Mouse (Mus musculus) intestine, embryonic 15.5 days (tissue): ENCODE measurements around the gene Flnc. TPM values are rescaled to one million over a fixed set of nuclear protein-coding genes. Genes with fewer than 3 reads are reported as not detected.

Source experiments
- ATAC-seq: fragments of 200-750 bp; cut with Nextera tagmentation; 2 replicates; pipeline ENCODE4 v1.8.0; 2017; ENCODE audit warnings: moderate TSS enrichment, moderate library complexity
- H3K27ac ChIP-seq: fragments of 300-500 bp; sonication (generic); 2 replicates; pipeline ENCODE4 v1.5.1; 2015; ENCODE audit warnings: mild to moderate bottlenecking, inconsistent platforms
- H3K27me3 ChIP-seq: fragments of 300-500 bp; sonication (generic); replicated peaks from 2 replicates; pipeline ENCODE4 v1.6.1; 2015; ENCODE audit warnings: inconsistent platforms
- H3K36me3 ChIP-seq: fragments of 300-500 bp; sonication (generic); 2 replicates; pipeline ENCODE4 v1.6.1; 2015; ENCODE audit warnings: inconsistent platforms
- H3K4me1 ChIP-seq: fragments of 300-500 bp; sonication (generic); replicated peaks from 2 replicates; pipeline ENCODE4 v1.6.1; 2015; ENCODE audit warnings: inconsistent platforms
- H3K4me2 ChIP-seq: fragments of 300-500 bp; sonication (generic); replicated peaks from 2 replicates; pipeline ENCODE4 v1.6.1; 2015; ENCODE audit warnings: mild to moderate bottlenecking, inconsistent platforms
- H3K4me3 ChIP-seq: fragments of 300-500 bp; sonication (generic); replicated peaks from 2 replicates; pipeline ENCODE4 v1.5.1; 2015; ENCODE audit warnings: inconsistent platforms
- H3K9ac ChIP-seq: fragments of 300-500 bp; sonication (generic); 2 replicates; pipeline ENCODE4 v1.6.1; 2015; ENCODE audit warnings: inconsistent platforms
- H3K9me3 ChIP-seq: fragments of 300-500 bp; sonication (generic); 2 replicates; pipeline ENCODE4 v1.6.1; 2016; ENCODE audit warnings: inconsistent platforms
- WGBS: fragments of 180-500 bp; shearing (Covaris S2); methylation state at CpG from one replicate; pipeline ENCODE4 v1.1.7; 2015; 5-methylcytosine and 5-hydroxymethylcytosine counted together
- polyA plus RNA-seq: library from polyadenylated mRNA; unstranded; fragments of >200 nt; fragmentation: Nextera tagmentation; extraction: Ambion mirVana; gene quantifications from 2 replicates; pipeline ENCODE4 v1.2.1, GENCODE M21; 2015

The Flnc gene
- polyA plus RNA-seq, 1 experiment from 2014 or later = 10.1 TPM

DNA sequence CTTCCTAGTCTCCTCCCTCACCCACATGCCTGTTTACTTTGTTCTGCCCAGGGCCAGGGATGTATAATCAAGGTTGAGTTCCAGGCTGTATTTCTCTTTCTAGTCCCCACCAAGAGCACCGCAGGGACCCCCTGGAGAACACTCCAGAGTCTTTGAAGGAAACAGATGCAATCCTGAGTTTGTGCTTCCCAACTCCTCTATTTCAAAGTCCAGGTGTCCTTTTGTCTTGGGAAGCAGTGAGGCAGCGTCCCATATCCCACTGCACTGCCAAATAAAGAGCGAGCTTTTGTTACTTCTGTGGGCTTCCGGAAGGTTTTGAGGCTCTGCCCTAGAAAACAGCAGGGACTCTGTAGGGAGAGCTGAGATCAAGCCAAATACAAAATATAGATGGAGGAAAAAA lies 33.2 kb upstream of the Flnc start:
- Histone ChIP-seq H3K4me1 (peaks cover 11% of the 10 kb centered on the region), H3K4me2 (no peak overlapping the region), H3K36me3 (no peaks in the 10 kb centered on the region), H3K9me3 (no peaks in the 10 kb centered on the region), H3K4me3 (no peak overlapping the region), H3K9ac (no peak overlapping the region), H3K27me3 (peaks cover 15% of the 10 kb centered on the region), H3K27ac (no peak overlapping the region)
- no peak for ATAC-seq
- WGBS = 86% methylated on average over 4 of the region's 4 CpGs

- Histone ChIP-seq H3K4me3 (0 out of 2 replicates have a peak overlapping the region, but pooled peaks have one; percentile 10), H3K27me3 (0 out of 2 replicates have a peak, but pooled peaks cover 11% of the 10 kb centered on the region), H3K9ac (no peak overlapping the region), H3K4me2 (peak overlapping the region; percentile 52), H3K36me3 (no peaks in the 10 kb centered on the region), H3K9me3 (no peaks in the 10 kb centered on the region), H3K27ac (no peak overlapping the region), H3K4me1 (peaks cover 4% of the 10 kb centered on the region)
- 7% methylated on average over 34 of the region's 34 CpGs for WGBS
- ATAC-seq = no peak; the same call in 1 of the 2 replicates
Observed at GRCm38 (mm10) chr6:29402693-29403342, 30.2 kb upstream of the Flnc start.

DNA sequence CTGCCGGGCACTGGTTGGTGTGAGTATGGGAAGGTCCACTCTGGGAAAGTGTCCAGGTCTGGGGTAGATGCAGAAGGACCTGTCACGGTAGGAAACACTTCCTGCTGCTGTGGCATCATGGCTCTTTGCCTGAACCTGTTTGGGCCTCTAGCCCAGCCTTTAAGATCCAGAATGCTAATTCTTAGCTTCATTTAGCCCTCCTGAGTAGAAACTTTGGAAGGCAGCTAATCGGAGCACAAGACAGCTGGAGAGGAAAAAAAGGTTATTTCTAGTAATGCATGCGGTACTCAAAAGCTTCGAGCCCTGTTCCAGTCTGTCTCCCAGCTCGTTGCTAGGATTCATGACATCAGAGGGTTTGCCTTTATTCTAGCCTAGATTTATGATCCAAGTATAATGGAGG lies 26.6 kb upstream of the Flnc start:
- 0 out of 2 replicates have a peak, but pooled peaks cover 6% of the 10 kb centered on the region for H3K27me3 ChIP-seq
- H3K9ac ChIP-seq = no peak overlapping the region
- peaks cover 4% of the 10 kb centered on the region for H3K4me1 ChIP-seq
- H3K36me3 ChIP-seq = no peaks in the 10 kb centered on the region
- WGBS = 78% methylated on average over 6 of the region's 6 CpGs
- no peak overlapping the region for H3K4me2 ChIP-seq
- H3K27ac ChIP-seq = no peak overlapping the region
- ATAC-seq = no peak
- H3K9me3 ChIP-seq = no peaks in the 10 kb centered on the region
- H3K4me3 ChIP-seq = no peak overlapping the region

DNA sequence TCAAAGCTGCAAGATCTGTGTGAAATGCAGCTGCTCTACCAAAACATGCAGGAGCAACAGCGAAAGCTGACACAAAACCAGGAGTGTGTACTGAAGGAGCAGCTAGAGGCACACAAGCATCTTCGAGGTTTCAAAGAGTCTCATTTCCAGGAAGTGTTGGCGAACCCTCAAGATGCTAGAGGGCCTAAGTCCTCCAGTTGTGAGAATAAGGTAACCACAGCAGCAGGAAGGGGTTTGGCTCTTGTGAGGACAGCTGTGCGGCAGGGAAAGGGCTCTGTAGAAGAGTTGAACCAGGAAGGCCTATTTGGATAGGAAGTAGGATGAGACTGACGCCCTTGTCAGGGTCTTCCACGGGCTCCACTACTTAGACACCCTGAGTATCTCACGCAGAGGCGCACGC lies 17.6 kb upstream of the Flnc start:
- Histone ChIP-seq H3K4me3 (no peak overlapping the region), H3K27ac (no peak overlapping the region), H3K4me1 (no peaks in the 10 kb centered on the region), H3K27me3 (no peaks in the 10 kb centered on the region), H3K4me2 (no peak overlapping the region), H3K9me3 (no peaks in the 10 kb centered on the region), H3K36me3 (no peaks in the 10 kb centered on the region), H3K9ac (no peak overlapping the region)
- 80% methylated on average over 9 of the region's 9 CpGs for WGBS
- no peak for ATAC-seq

DNA sequence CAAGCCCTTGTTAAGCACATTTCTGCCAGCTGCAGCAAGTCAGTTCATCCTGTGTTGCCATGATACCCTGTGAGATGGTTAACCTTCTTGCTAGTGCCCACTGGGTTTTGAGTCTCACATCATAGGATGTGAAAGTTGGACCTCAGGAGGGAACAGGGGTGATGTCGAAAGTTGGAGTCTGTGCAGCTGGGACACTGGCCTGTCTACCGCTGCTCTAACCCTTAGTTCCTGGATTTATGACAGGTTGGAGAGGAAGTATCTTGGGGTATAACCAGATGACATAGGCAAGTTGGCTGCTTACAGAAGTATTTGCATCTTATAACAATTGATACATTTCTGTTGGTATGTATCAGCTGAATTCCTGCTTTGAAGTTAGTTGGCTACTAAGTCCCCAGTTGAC lies 12.5 kb upstream of the Flnc start:
- H3K9me3 ChIP-seq = no peaks in the 10 kb centered on the region
- no peak overlapping the region for H3K27ac ChIP-seq
- no peak overlapping the region for H3K4me2 ChIP-seq
- H3K4me1 ChIP-seq = no peaks in the 10 kb centered on the region
- no peaks in the 10 kb centered on the region for H3K27me3 ChIP-seq
- no peaks in the 10 kb centered on the region for H3K36me3 ChIP-seq
- no peak overlapping the region for H3K9ac ChIP-seq
- no peak overlapping the region for H3K4me3 ChIP-seq
- ATAC-seq = no peak
- 90% methylated on average over 2 of the region's 2 CpGs for WGBS

GRCm38 (mm10) chr6:29425118-29425517 lies 7.9 kb upstream of the Flnc start:
- no peak overlapping the region for H3K4me2 ChIP-seq
- no peak overlapping the region for H3K4me3 ChIP-seq
- no peak overlapping the region for H3K27ac ChIP-seq
- ATAC-seq = no peak
- no peaks in the 10 kb centered on the region for H3K27me3 ChIP-seq
- no peak overlapping the region for H3K9ac ChIP-seq
- H3K9me3 ChIP-seq = no peaks in the 10 kb centered on the region
- H3K4me1 ChIP-seq = no peaks in the 10 kb centered on the region
- H3K36me3 ChIP-seq = no peaks in the 10 kb centered on the region
- WGBS = 90% methylated on average over 8 of the region's 8 CpGs

GRCm38 (mm10) chr6:29426331-29426730 lies 6.7 kb upstream of the Flnc start:
- no peak overlapping the region for H3K4me3 ChIP-seq
- no peak overlapping the region for H3K4me2 ChIP-seq
- no peak overlapping the region for H3K9ac ChIP-seq
- H3K36me3 ChIP-seq = no peaks in the 10 kb centered on the region
- 63% methylated on average over 6 of the region's 6 CpGs for WGBS
- H3K4me1 ChIP-seq = no peaks in the 10 kb centered on the region
- ATAC-seq = no peak
- H3K27me3 ChIP-seq = no peaks in the 10 kb centered on the region
- H3K27ac ChIP-seq = no peak overlapping the region
- H3K9me3 ChIP-seq = no peaks in the 10 kb centered on the region

GRCm38 (mm10) chr6:29428171-29428570 lies 4.9 kb upstream of the Flnc start:
- Histone ChIP-seq H3K4me2 (no peak overlapping the region), H3K27me3 (peaks cover 4% of the 10 kb centered on the region), H3K4me3 (no peak overlapping the region), H3K4me1 (peaks cover 6% of the 10 kb centered on the region), H3K9me3 (no peaks in the 10 kb centered on the region), H3K9ac (no peak overlapping the region), H3K36me3 (no peaks in the 10 kb centered on the region), H3K27ac (no peak overlapping the region)
- no peak for ATAC-seq
- 64% methylated on average over 4 of the region's 4 CpGs for WGBS

GRCm38 (mm10) chr6:29430681-29431420 lies 2.2 kb upstream of the Flnc start:
- no peak overlapping the region for H3K4me2 ChIP-seq
- peaks cover 13% of the 10 kb centered on the region for H3K4me1 ChIP-seq
- H3K27ac ChIP-seq = no peak overlapping the region
- no peaks in the 10 kb centered on the region for H3K9me3 ChIP-seq
- H3K36me3 ChIP-seq = no peaks in the 10 kb centered on the region
- no peak overlapping the region for H3K9ac ChIP-seq
- 59% methylated on average over 15 of the region's 15 CpGs for WGBS
- H3K4me3 ChIP-seq = no peak overlapping the region
- no peak for ATAC-seq
- H3K27me3 ChIP-seq = peaks cover 12% of the 10 kb centered on the region

DNA sequence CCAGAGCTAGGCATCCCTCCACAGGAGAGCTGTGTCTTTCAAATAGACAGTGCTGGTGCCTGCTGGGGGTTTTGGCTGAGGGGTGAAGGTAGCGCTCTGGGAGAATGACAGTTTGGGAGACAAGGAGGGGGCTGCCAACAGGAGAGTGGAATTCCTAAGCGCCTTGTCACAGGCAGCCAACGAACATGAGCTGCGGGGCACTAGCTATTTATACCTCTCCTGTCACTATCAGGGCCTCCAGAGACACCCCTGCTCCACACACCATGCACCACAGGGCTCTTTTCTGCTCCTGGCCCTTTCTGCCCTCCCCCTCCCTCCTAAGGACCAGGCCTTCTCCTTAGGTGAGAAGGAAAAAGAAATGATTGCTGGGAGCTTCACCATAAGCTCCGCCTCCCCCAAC lies 1.6 kb upstream of the Flnc start:
- no peak overlapping the region for H3K27ac ChIP-seq
- peaks cover 12% of the 10 kb centered on the region for H3K27me3 ChIP-seq
- H3K9ac ChIP-seq = no peak overlapping the region
- no peaks in the 10 kb centered on the region for H3K36me3 ChIP-seq
- no peak overlapping the region for H3K4me3 ChIP-seq
- ATAC-seq = no peak
- no peak overlapping the region for H3K4me2 ChIP-seq
- peaks cover 18% of the 10 kb centered on the region for H3K4me1 ChIP-seq
- 44% methylated on average over 5 of the region's 5 CpGs for WGBS
- no peaks in the 10 kb centered on the region for H3K9me3 ChIP-seq

GRCm38 (mm10) chr6:29432156-29432555 lies 900 bp upstream of the Flnc start:
- WGBS = 53% methylated on average over 3 of the region's 3 CpGs
- Histone ChIP-seq H3K27me3 (peaks cover 12% of the 10 kb centered on the region), H3K27ac (no peak overlapping the region), H3K9ac (no peak overlapping the region), H3K9me3 (no peaks in the 10 kb centered on the region), H3K36me3 (no peaks in the 10 kb centered on the region), H3K4me3 (no peak overlapping the region), H3K4me1 (peaks cover 21% of the 10 kb centered on the region), H3K4me2 (no peak overlapping the region)
- no peak for ATAC-seq

DNA sequence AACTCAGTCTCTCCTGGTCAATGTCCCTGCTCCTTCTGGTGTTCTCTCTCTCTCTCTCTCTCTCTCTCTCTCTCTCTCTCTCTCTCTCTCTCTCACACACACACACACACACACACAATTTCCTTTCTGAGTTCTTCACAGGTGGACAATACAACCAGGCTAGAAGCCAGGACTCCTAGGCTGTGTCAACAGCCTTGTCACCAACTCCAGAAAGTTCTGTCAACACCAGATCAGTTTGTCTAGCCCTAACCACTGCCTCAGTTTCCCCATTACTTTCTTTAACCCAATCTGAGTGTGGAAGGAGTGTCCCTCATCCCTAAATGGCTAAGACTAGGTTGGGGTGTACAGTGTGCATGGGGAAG lies 399 bp upstream of the Flnc start:
- peaks cover 12% of the 10 kb centered on the region for H3K27me3 ChIP-seq
- ATAC-seq = no peak
- no peaks in the 10 kb centered on the region for H3K9me3 ChIP-seq
- peaks cover 21% of the 10 kb centered on the region for H3K4me1 ChIP-seq
- H3K27ac ChIP-seq = no peak overlapping the region
- H3K4me3 ChIP-seq = peak overlapping the region; percentile 53
- H3K4me2 ChIP-seq = peak overlapping the region; percentile 70
- H3K36me3 ChIP-seq = no peaks in the 10 kb centered on the region
- no peak overlapping the region for H3K9ac ChIP-seq
